In the genomic region with DNA sequence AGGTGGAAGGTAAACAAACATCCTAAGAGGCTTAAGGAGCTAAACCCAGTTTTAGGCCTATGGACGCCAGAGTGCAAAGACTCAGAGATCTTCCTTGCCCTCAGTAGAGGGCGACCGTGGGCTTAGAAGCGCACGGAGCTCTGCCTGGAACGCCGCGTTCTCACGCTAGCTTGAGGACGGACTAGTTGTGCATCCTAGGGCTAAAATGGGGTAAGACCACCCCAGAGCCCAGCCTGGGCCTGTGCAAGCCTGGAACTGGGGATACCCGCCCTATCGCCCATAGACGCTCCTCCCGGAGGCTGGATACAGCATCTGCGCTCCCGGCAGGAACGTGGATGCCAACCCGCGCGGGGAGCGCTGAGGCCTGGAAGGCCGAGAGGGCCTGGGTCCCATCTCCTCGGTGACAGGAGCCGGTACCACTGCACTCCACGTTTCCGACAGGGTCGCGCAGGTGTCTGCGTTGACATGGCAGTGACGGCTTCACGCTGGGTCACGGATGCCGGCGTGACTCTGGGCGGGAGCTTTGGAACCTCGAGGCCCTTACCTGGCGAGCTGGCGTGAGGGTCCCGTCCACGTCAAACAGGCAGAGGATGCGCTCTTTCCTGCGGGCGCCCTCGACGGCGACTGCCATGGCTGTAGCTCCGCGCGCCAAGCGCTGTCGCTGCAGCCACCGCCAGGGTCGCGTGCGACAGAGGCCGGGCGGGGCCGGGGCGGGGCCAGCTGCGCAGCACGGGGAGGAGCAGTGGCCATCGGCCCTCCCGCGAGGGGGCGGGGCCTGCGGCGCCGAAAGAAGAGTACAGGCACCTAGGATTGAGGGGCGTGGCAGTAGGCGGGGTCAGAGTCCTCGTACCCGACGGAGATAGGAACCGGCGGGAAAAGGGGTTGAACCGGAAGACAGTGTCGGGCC, we compare ENCODE assay signal across 7 mouse cellular contexts. TPM values are rescaled to one million over a fixed set of nuclear protein-coding genes. Genes with fewer than 3 reads are reported as not detected.
DNase-seq lines count a peak whose midpoint lies in the region; ATAC-seq lines count a peak whose summit lies in the region.

A gene (minus strand): TSS at position 760 of the 907 bp plus-strand sequence.

- no peaks in the 10 kb centered on the region for H3K4me1 ChIP-seq in embryonic facial prominence, embryonic 11.5 days (ENCODE audit: control insufficient read depth, insufficient read depth, low read length)
- peaks cover 7% of the 10 kb centered on the region for H3K4me1 ChIP-seq in limb, embryonic 10.5 days
- peaks cover 8% of the 10 kb centered on the region for H3K4me1 ChIP-seq in midbrain, embryonic 13.5 days (replicated peaks)

- H3K27me3 ChIP-seq in embryonic facial prominence, embryonic 11.5 days (ENCODE audit: control insufficient read depth, insufficient read depth, low read length): no peaks in the 10 kb centered on the region
- no peaks in the 10 kb centered on the region for H3K27me3 ChIP-seq in limb, embryonic 10.5 days (ENCODE audit: low read depth, poor library complexity, severe bottlenecking)
- no peaks in the 10 kb centered on the region for H3K27me3 ChIP-seq in midbrain, embryonic 13.5 days

- peak; percentile 88 for ATAC-seq in embryonic facial prominence, embryonic 11.5 days (replicated peaks; ENCODE audit: insufficient number of reproducible peaks, low FRiP score, low TSS enrichment, low read depth)
- ATAC-seq in granulocyte monocyte progenitor cell, adult 5-6 weeks (replicated peaks; ENCODE audit: poor library complexity, severe bottlenecking): peak; percentile 97
- peak; percentile 95 for ATAC-seq in midbrain, embryonic 13.5 days

- peak; percentile 100 for DNase-seq in adrenal gland, postnatal 14 days
- DNase-seq in embryonic facial prominence, embryonic 11.5 days (ENCODE audit: low spot score): peak; percentile 99
- peak; percentile 98 for DNase-seq in kidney, adult 11 months
- peak; percentile 99 for DNase-seq in limb, embryonic 10.5 days (ENCODE audit: low spot score)
- peak; percentile 99 for DNase-seq in spleen, adult 12 weeks (ENCODE audit: low spot score)

- H3K9ac ChIP-seq in embryonic facial prominence, embryonic 11.5 days (replicated peaks; ENCODE audit: low read length): peak within 1 kb of the TSS; percentile 46
- H3K9ac ChIP-seq in midbrain, embryonic 13.5 days (replicated peaks): peak within 1 kb of the TSS; percentile 72

- no peaks in the 10 kb centered on the region for H3K36me3 ChIP-seq in embryonic facial prominence, embryonic 11.5 days (replicated peaks; ENCODE audit: control insufficient read depth, insufficient read depth, low read depth, low read length)
- H3K36me3 ChIP-seq in limb, embryonic 10.5 days: no peaks in the 10 kb centered on the region; the same call in 1 of the 2 replicates
- 0 out of 2 replicates have a peak, but pooled peaks cover 3% of the 10 kb centered on the region for H3K36me3 ChIP-seq in midbrain, embryonic 13.5 days

- no peak within 1 kb of the TSS for H3K27ac ChIP-seq in embryonic facial prominence, embryonic 11.5 days (replicated peaks; ENCODE audit: low read depth, low read length)
- peak within 1 kb of the TSS; percentile 78 for H3K27ac ChIP-seq in limb, embryonic 10.5 days
- peak within 1 kb of the TSS; percentile 89 for H3K27ac ChIP-seq in midbrain, embryonic 13.5 days

- peak within 1 kb of the TSS; percentile 42 for H3K4me3 ChIP-seq in embryonic facial prominence, embryonic 11.5 days (ENCODE audit: low read depth, low read length)
- peak within 1 kb of the TSS; percentile 73 for H3K4me3 ChIP-seq in limb, embryonic 10.5 days
- H3K4me3 ChIP-seq in midbrain, embryonic 13.5 days (replicated peaks): peak within 1 kb of the TSS; percentile 54

- no peaks in the 10 kb centered on the region for H3K9me3 ChIP-seq in embryonic facial prominence, embryonic 11.5 days (replicated peaks; ENCODE audit: control insufficient read depth, low read length)
- H3K9me3 ChIP-seq in limb, embryonic 10.5 days (replicated peaks): no peaks in the 10 kb centered on the region
- no peaks in the 10 kb centered on the region for H3K9me3 ChIP-seq in midbrain, embryonic 13.5 days

- WGBS in embryonic facial prominence, embryonic 11.5 days: under 1% methylated on average over 77 of the region's 77 CpGs
- WGBS in limb, embryonic 10.5 days: under 1% methylated on average over 77 of the region's 77 CpGs
- WGBS in midbrain, embryonic 13.5 days: under 1% methylated on average over 75 of the region's 77 CpGs

- peak within 1 kb of the TSS; percentile 83 for H3K4me2 ChIP-seq in embryonic facial prominence, embryonic 11.5 days (ENCODE audit: low read depth, low read length)
- H3K4me2 ChIP-seq in midbrain, embryonic 13.5 days (replicated peaks): peak within 1 kb of the TSS; percentile 91

RNA-seq across cellular contexts. Expression of the gene that starts here (rescaled TPM):
- total RNA-seq in adrenal gland, postnatal 14 days (2021): 78.7 and 99.0 TPM in 2 replicates
- polyA plus RNA-seq in embryonic facial prominence, embryonic 11.5 days (2014; fragmentation: Nextera tagmentation; extraction: Ambion mirVana): 19.9 and 21.3 TPM in 2 replicates
- total RNA-seq in granulocyte monocyte progenitor cell, adult 5-6 weeks (2014; fragmentation: Nextera tagmentation): 32.6 and 32.7 TPM in 2 replicates
- total RNA-seq in granulocyte monocyte progenitor cell, adult 5-6 weeks (2017): 19.5 and 21.2 TPM in 2 replicates
- polyA plus RNA-seq in limb, embryonic 10.5 days (2016; fragmentation: Nextera tagmentation; extraction: Ambion mirVana): 18.1 and 21.1 TPM in 2 replicates
- 40.5 and 41.2 TPM in 2 replicates for polyA plus RNA-seq in midbrain, embryonic 13.5 days (2015; fragmentation: Nextera tagmentation; extraction: Ambion mirVana)
